Mouse (Mus musculus) hindbrain, embryonic 12.5 days (tissue): ENCODE measurements around the gene Frmpd2. TPM values are rescaled to one million over a fixed set of nuclear protein-coding genes. Genes with fewer than 3 reads are reported as not detected.
"Not testable (repeated sequence)": the region's sequence is repeated elsewhere in the genome, so short reads cannot be mapped to it uniquely, and the experiment has no call there.

Source experiments
- ATAC-seq: fragments of 200-750 bp; cut with Nextera tagmentation; 2 replicates; pipeline ENCODE4 v1.8.0; 2017; ENCODE audit warnings: moderate TSS enrichment; ENCODE audit not compliant: low FRiP score
- H3K27ac ChIP-seq: fragments of 300-500 bp; sonication (generic); 2 replicates; pipeline ENCODE4 v1.5.1; 2016; ENCODE audit warnings: mild to moderate bottlenecking
- H3K27me3 ChIP-seq: fragments of 300-500 bp; sonication (generic); 2 replicates; pipeline ENCODE4 v1.6.1; 2016; ENCODE audit warnings: mild to moderate bottlenecking
- H3K36me3 ChIP-seq: fragments of 300-500 bp; sonication (generic); 2 replicates; pipeline ENCODE4 v1.6.1; 2016; ENCODE audit warnings: mild to moderate bottlenecking
- H3K4me1 ChIP-seq: fragments of 300-500 bp; sonication (generic); 2 replicates; pipeline ENCODE4 v1.6.1; 2016
- H3K4me2 ChIP-seq: fragments of 300-500 bp; sonication (generic); replicated peaks from 2 replicates; pipeline ENCODE4 v1.6.1; 2016; ENCODE audit warnings: mild to moderate bottlenecking
- H3K4me3 ChIP-seq: fragments of 300-500 bp; sonication (generic); 2 replicates; pipeline ENCODE4 v1.5.1; 2016; ENCODE audit warnings: mild to moderate bottlenecking
- H3K9ac ChIP-seq: fragments of 300-500 bp; sonication (generic); 2 replicates; pipeline ENCODE4 v1.6.1; 2016; ENCODE audit warnings: mild to moderate bottlenecking, moderate library complexity
- H3K9me3 ChIP-seq: fragments of 300-500 bp; sonication (generic); replicated peaks from 2 replicates; pipeline ENCODE4 v1.6.1; 2016; ENCODE audit warnings: mild to moderate bottlenecking
- WGBS: fragments of 180-500 bp; shearing (Covaris S2); methylation state at CpG from one replicate; pipeline ENCODE4 v1.1.7; 2016; 5-methylcytosine and 5-hydroxymethylcytosine counted together
- polyA plus RNA-seq: library from polyadenylated mRNA; unstranded; fragments of >200 nt; fragmentation: Nextera tagmentation; extraction: Ambion mirVana; gene quantifications from 2 replicates; pipeline ENCODE4 v1.2.1, GENCODE M21; 2016

Gene Frmpd2
- 0.09 and 0.16 TPM in 2 replicates for polyA plus RNA-seq

- Histone ChIP-seq H3K9ac (no peak within 1 kb of the TSS), H3K27ac (no peak within 1 kb of the TSS), H3K9me3 (no peaks in the 10 kb centered on the region), H3K4me2 (no peak within 1 kb of the TSS), H3K27me3 (no peaks in the 10 kb centered on the region), H3K4me3 (no peak within 1 kb of the TSS), H3K4me1 (peaks cover 4% of the 10 kb centered on the region; the same call in 1 of the 2 replicates), H3K36me3 (no peaks in the 10 kb centered on the region)
- no peak for ATAC-seq
- 39% methylated on average over 3 of the region's 3 CpGs for WGBS
Observed at GRCm38 (mm10) chr14:33471331-33471730, at the start of gene Frmpd2. Frmpd2 (plus strand) TSS chr14:33471696.

- H3K27ac ChIP-seq = no peak overlapping the region
- 93% methylated on average over 1 of the region's 1 CpGs for WGBS
- no peaks in the 10 kb centered on the region for H3K9me3 ChIP-seq
- no peaks in the 10 kb centered on the region for H3K27me3 ChIP-seq
- no peaks in the 10 kb centered on the region for H3K4me1 ChIP-seq
- no peak overlapping the region for H3K9ac ChIP-seq
- no peaks in the 10 kb centered on the region for H3K36me3 ChIP-seq
- no peak for ATAC-seq
- H3K4me2 ChIP-seq = no peak overlapping the region
- H3K4me3 ChIP-seq = no peak overlapping the region
Observed at GRCm38 (mm10) chr14:33423003-33423402, 48.5 kb upstream of the Frmpd2 start.

- H3K36me3 ChIP-seq = no peaks in the 10 kb centered on the region
Observed at GRCm38 (mm10) chr14:33424124-33424523, 47.4 kb upstream of the Frmpd2 start.

GRCm38 (mm10) chr14:33432485-33432884 is 39.0 kb upstream of the Frmpd2 start:
- Histone ChIP-seq H3K9me3 (peaks cover 10% of the 10 kb centered on the region; the same call in 1 of the 2 replicates), H3K36me3 (peaks cover 11% of the 10 kb centered on the region; the same call in 1 of the 2 replicates)
- ATAC-seq, H3K4me2 ChIP-seq, H3K4me1 ChIP-seq, H3K4me3 ChIP-seq, H3K27ac ChIP-seq, H3K9ac ChIP-seq, H3K27me3 ChIP-seq: not testable (repeated sequence)
- WGBS = 89% methylated on average over 4 of the region's 4 CpGs

More at GRCm38 (mm10) chr14:33424124-33424523, 47.4 kb upstream of the Frmpd2 start:
- Histone ChIP-seq H3K4me1 (no peaks in the 10 kb centered on the region), H3K4me3 (no peak overlapping the region), H3K27me3 (no peaks in the 10 kb centered on the region), H3K9me3 (no peaks in the 10 kb centered on the region), H3K27ac (no peak overlapping the region), H3K9ac (no peak overlapping the region), H3K4me2 (no peak overlapping the region)
- ATAC-seq = no peak

GRCm38 (mm10) chr14:33443780-33444179 is 27.7 kb upstream of the Frmpd2 start:
- no peak overlapping the region for H3K4me2 ChIP-seq
- peaks cover 13% of the 10 kb centered on the region for H3K4me1 ChIP-seq
- 89% methylated on average over 2 of the region's 2 CpGs for WGBS
- H3K9me3 ChIP-seq = no peaks in the 10 kb centered on the region
- H3K27me3 ChIP-seq = peaks cover 7% of the 10 kb centered on the region
- ATAC-seq = no peak
- H3K4me3 ChIP-seq = no peak overlapping the region
- no peak overlapping the region for H3K9ac ChIP-seq
- no peaks in the 10 kb centered on the region for H3K36me3 ChIP-seq
- H3K27ac ChIP-seq = no peak overlapping the region

- Histone ChIP-seq H3K9ac (peak overlapping the region; percentile 87), H3K36me3 (no peaks in the 10 kb centered on the region), H3K27me3 (peaks cover 22% of the 10 kb centered on the region), H3K27ac (no peak overlapping the region), H3K4me2 (peak overlapping the region; percentile 55), H3K4me1 (peaks cover 13% of the 10 kb centered on the region), H3K9me3 (no peaks in the 10 kb centered on the region), H3K4me3 (peak overlapping the region; percentile 92)
- 43% methylated on average over 3 of the region's 3 CpGs for WGBS
- no peak for ATAC-seq
Observed at GRCm38 (mm10) chr14:33445962-33446361, 25.5 kb upstream of the Frmpd2 start.

GRCm38 (mm10) chr14:33446561-33447023 is 24.9 kb upstream of the Frmpd2 start:
- 0% methylated on average over 42 of the region's 72 CpGs for WGBS
- H3K36me3 ChIP-seq = no peaks in the 10 kb centered on the region
- peak overlapping the region; percentile 92 for H3K4me3 ChIP-seq
- H3K9ac ChIP-seq = peak overlapping the region; percentile 87
- no peak; the same call in 1 of the 2 replicates for ATAC-seq
- no peaks in the 10 kb centered on the region for H3K9me3 ChIP-seq
- H3K4me2 ChIP-seq = peak overlapping the region; percentile 55
- H3K4me1 ChIP-seq = peaks cover 13% of the 10 kb centered on the region
- H3K27ac ChIP-seq = peak overlapping the region; percentile 96
- H3K27me3 ChIP-seq = peaks cover 24% of the 10 kb centered on the region

- peak; percentile 98 for ATAC-seq
- H3K4me3 ChIP-seq = peak within 1 kb of the TSS; percentile 92
- H3K9ac ChIP-seq = peak within 1 kb of the TSS; percentile 87
- H3K36me3 ChIP-seq = no peaks in the 10 kb centered on the region
- H3K9me3 ChIP-seq = no peaks in the 10 kb centered on the region
- peak within 1 kb of the TSS; percentile 55 for H3K4me2 ChIP-seq
- H3K27me3 ChIP-seq = peaks cover 24% of the 10 kb centered on the region
- H3K27ac ChIP-seq = peak within 1 kb of the TSS; percentile 96
- H3K4me1 ChIP-seq = peaks cover 13% of the 10 kb centered on the region
- WGBS = under 1% methylated on average over 59 of the region's 70 CpGs
Observed at GRCm38 (mm10) chr14:33447027-33447569, 24.4 kb upstream of the Frmpd2 start, which contains the start of gene Mapk8. Mapk8 (minus strand) TSS chr14:33447158.

- ATAC-seq = no peak
Observed at GRCm38 (mm10) chr14:33448276-33448675, 23.2 kb upstream of the Frmpd2 start.

GRCm38 (mm10) chr14:33449296-33449840 is 22.1 kb upstream of the Frmpd2 start:
- no peak for ATAC-seq

More at GRCm38 (mm10) chr14:33448276-33448675, 23.2 kb upstream of the Frmpd2 start:
- Histone ChIP-seq H3K36me3 (no peaks in the 10 kb centered on the region), H3K4me3 (no peak overlapping the region), H3K4me1 (peaks cover 13% of the 10 kb centered on the region), H3K27ac (no peak overlapping the region), H3K9ac (no peak overlapping the region), H3K4me2 (no peak overlapping the region), H3K27me3 (peaks cover 24% of the 10 kb centered on the region), H3K9me3 (no peaks in the 10 kb centered on the region)
- whole genome bisulfite sequencing = 87% methylated on average over 4 of the region's 4 CpGs

GRCm38 (mm10) chr14:33450331-33450730 is 21.2 kb upstream of the Frmpd2 start:
- Histone ChIP-seq H3K27ac (no peak overlapping the region), H3K9ac (no peak overlapping the region), H3K27me3 (peaks cover 24% of the 10 kb centered on the region), H3K4me1 (peaks cover 4% of the 10 kb centered on the region), H3K4me2 (no peak overlapping the region), H3K9me3 (no peaks in the 10 kb centered on the region), H3K36me3 (no peaks in the 10 kb centered on the region), H3K4me3 (no peak overlapping the region)
- no peak for ATAC-seq

More at GRCm38 (mm10) chr14:33449296-33449840, 22.1 kb upstream of the Frmpd2 start:
- peaks cover 7% of the 10 kb centered on the region for H3K4me1 ChIP-seq
- no peaks in the 10 kb centered on the region for H3K36me3 ChIP-seq
- no peaks in the 10 kb centered on the region for H3K9me3 ChIP-seq
- 81% methylated on average over 2 of the region's 2 CpGs for WGBS
- H3K27me3 ChIP-seq = peaks cover 24% of the 10 kb centered on the region
- no peak overlapping the region for H3K9ac ChIP-seq
- H3K4me2 ChIP-seq = no peak overlapping the region
- no peak overlapping the region for H3K4me3 ChIP-seq
- H3K27ac ChIP-seq = no peak overlapping the region

- Histone ChIP-seq H3K36me3 (no peaks in the 10 kb centered on the region), H3K9ac (no peak overlapping the region), H3K9me3 (no peaks in the 10 kb centered on the region), H3K4me3 (no peak overlapping the region), H3K4me2 (no peak overlapping the region), H3K27me3 (no peaks in the 10 kb centered on the region), H3K27ac (no peak overlapping the region), H3K4me1 (no peaks in the 10 kb centered on the region)
- no peak for ATAC-seq
- WGBS = 71% methylated on average over 3 of the region's 3 CpGs
Observed at GRCm38 (mm10) chr14:33463658-33464057, 7.8 kb upstream of the Frmpd2 start.

- no peak overlapping the region for H3K4me2 ChIP-seq
- 67% methylated on average over 6 of the region's 6 CpGs for WGBS
Observed at GRCm38 (mm10) chr14:33467766-33468165, 3.7 kb upstream of the Frmpd2 start.

More at GRCm38 (mm10) chr14:33467766-33468165, 3.7 kb upstream of the Frmpd2 start:
- no peak overlapping the region for H3K9ac ChIP-seq
- no peaks in the 10 kb centered on the region for H3K27me3 ChIP-seq
- no peak overlapping the region for H3K4me3 ChIP-seq
- H3K9me3 ChIP-seq = no peaks in the 10 kb centered on the region
- H3K36me3 ChIP-seq = no peaks in the 10 kb centered on the region
- no peak for ATAC-seq
- no peak overlapping the region for H3K27ac ChIP-seq
- peaks cover 3% of the 10 kb centered on the region; the same call in 1 of the 2 replicates for H3K4me1 ChIP-seq
